Mouse (Mus musculus): ENCODE measurements around the gene Atp13a2. TPM values are rescaled to one million over a fixed set of nuclear protein-coding genes. Genes with fewer than 3 reads are reported as not detected.
A peak's percentile ranks its signal among the peaks of the same experiment; 100 is the strongest.

Gene Atp13a2
- polyA plus RNA-seq, 1 experiment from 2014 or later: 75.5 TPM

- H3K27ac ChIP-seq: no peak overlapping the region
- H3K36me3 ChIP-seq (replicated peaks): peaks cover 62% of the 10 kb centered on the region
- no peak for ATAC-seq (ENCODE audit: low FRiP score)
- no peak overlapping the region for H3K4me2 ChIP-seq
- H3K4me3 ChIP-seq (replicated peaks): no peak overlapping the region
- H3K9me3 ChIP-seq: no peaks in the 10 kb centered on the region
- no peaks in the 10 kb centered on the region for H3K27me3 ChIP-seq
- H3K9ac ChIP-seq: no peak overlapping the region
- WGBS: 88% methylated on average over 9 of the region's 9 CpGs
- peaks cover 35% of the 10 kb centered on the region for H3K4me1 ChIP-seq
Measured at GRCm38 (mm10) chr4:141024052-141024451, 37.4 kb downstream of the Atp13a2 start.

DNA sequence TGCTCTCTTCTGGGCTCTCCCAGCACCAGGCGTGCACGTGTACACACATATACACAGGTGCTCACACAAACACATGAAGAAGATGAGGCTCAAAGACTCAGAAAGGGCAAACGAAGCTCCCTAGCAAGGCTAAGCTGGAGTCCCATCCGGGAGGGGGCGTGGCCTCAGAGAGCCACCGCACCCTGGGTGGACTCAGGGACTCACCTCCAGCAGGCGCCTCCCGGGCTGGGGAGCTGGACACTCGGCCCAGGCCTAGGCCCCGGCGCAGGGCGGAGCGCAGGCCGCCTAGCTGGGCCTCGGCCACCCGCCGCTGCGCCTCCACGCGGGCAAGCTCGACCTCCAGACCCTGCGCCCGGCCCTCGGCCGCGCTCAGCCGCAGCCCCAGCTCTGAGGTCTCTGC lies 38.3 kb downstream of the Atp13a2 start:
- WGBS: 80% methylated on average over 26 of the region's 27 CpGs
- no peak for ATAC-seq (ENCODE audit: low FRiP score)
- no peak overlapping the region for H3K4me2 ChIP-seq
- peaks cover 25% of the 10 kb centered on the region for H3K4me1 ChIP-seq
- H3K9me3 ChIP-seq: no peaks in the 10 kb centered on the region
- no peaks in the 10 kb centered on the region for H3K27me3 ChIP-seq
- H3K9ac ChIP-seq: no peak overlapping the region
- H3K27ac ChIP-seq: no peak overlapping the region
- H3K36me3 ChIP-seq (replicated peaks): peaks cover 64% of the 10 kb centered on the region
- H3K4me3 ChIP-seq (replicated peaks): no peak overlapping the region

GRCm38 (mm10) chr4:141030541-141031206 lies 44.0 kb downstream of the Atp13a2 start:
- H3K27ac ChIP-seq: no peak overlapping the region
- peaks cover 4% of the 10 kb centered on the region; the same call in 1 of the 2 replicates for H3K4me1 ChIP-seq
- H3K4me3 ChIP-seq (replicated peaks): no peak overlapping the region
- H3K36me3 ChIP-seq (replicated peaks): peaks cover 87% of the 10 kb centered on the region
- 94% methylated on average over 18 of the region's 18 CpGs for WGBS
- H3K9ac ChIP-seq: no peak overlapping the region
- H3K27me3 ChIP-seq: no peaks in the 10 kb centered on the region
- no peaks in the 10 kb centered on the region for H3K9me3 ChIP-seq
- H3K4me2 ChIP-seq: no peak overlapping the region
- no peak for ATAC-seq (ENCODE audit: low FRiP score)

DNA sequence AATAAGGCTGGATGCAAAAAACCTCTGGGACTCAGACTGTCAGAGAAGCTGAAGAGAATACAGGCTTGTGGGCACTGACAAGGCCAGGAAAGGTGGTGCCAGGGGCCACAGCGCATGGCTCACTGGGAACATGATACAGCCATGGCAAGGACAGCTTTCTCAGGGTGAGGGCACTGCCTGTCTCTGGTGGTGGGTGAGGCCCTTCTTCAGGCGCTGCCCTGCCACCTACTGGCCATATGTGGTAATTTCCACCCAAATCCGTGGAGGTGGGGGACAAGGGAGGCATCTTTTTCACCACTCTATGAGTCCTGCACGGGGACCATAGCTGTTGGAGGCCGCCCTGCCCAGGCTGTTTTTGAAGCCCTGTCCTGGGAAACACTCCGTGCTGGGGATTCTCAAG lies 45.1 kb downstream of the Atp13a2 start:
- no peak overlapping the region for H3K27ac ChIP-seq
- no peak overlapping the region for H3K4me2 ChIP-seq
- no peaks in the 10 kb centered on the region for H3K27me3 ChIP-seq
- H3K4me3 ChIP-seq (replicated peaks): no peak overlapping the region
- H3K9ac ChIP-seq: no peak overlapping the region
- H3K36me3 ChIP-seq (replicated peaks): peaks cover 87% of the 10 kb centered on the region
- 15% methylated on average over 6 of the region's 6 CpGs for WGBS
- H3K9me3 ChIP-seq: no peaks in the 10 kb centered on the region
- H3K4me1 ChIP-seq: peaks cover 4% of the 10 kb centered on the region; the same call in 1 of the 2 replicates
- peak; percentile 68; the same call in 1 of the 2 replicates for ATAC-seq (ENCODE audit: low FRiP score)

DNA sequence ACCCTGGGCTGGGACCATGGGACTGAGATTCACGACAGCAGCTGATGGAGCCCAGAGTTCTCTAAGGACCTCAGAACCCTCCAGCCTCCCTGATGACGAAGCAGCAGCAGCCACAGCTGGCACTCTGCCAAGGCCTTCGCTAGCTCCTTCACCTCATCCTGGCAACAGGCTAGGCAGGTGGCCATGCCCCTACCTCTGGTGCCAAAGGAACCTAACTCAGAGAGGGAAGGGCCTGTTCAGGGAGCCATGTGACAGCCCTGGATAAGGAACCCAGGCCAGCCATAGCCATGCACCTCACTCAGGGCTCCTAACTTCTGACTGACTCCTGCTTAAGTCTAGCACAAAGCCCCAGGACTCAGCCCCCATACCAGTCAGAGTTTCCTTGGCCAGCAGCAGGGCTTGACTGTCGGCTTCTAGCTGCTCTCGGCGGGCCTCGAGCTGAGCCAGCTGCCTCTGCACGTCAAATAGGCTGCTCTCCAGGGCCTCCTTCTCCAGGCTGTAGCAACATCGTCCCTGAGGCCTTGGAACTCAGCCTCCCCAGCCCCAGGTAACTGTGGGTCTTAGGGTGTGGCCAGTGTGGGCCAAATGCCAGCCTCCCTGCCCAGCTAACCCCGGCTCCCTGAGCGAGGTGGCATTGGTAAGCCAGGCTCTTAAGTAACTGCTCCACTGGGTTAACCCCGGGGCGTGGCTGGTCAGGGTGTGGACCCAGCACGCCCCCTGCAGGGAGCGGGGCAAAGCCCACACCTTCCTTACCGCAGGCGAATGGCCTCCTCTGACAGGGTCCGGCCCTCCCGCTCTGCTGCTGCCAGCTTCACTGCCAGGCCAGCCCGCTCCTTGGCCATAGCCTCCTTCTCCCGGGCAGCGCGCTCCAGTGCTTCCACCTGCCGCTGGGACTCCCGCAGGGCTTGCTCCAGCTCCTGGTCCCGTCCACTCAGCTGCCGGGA lies 47.2 kb downstream of the Atp13a2 start:
- WGBS: 80% methylated on average over 27 of the region's 27 CpGs
- Histone ChIP-seq H3K9ac (no peak overlapping the region), H3K27ac (0 out of 2 replicates have a peak overlapping the region, but pooled peaks have one; percentile 19), H3K4me2 (no peak overlapping the region), H3K36me3 (replicated peaks) (peaks cover 87% of the 10 kb centered on the region), H3K9me3 (no peaks in the 10 kb centered on the region), H3K4me1 (peaks cover 4% of the 10 kb centered on the region; the same call in 1 of the 2 replicates), H3K27me3 (no peaks in the 10 kb centered on the region), H3K4me3 (replicated peaks) (no peak overlapping the region)
- ATAC-seq (ENCODE audit: low FRiP score): no peak

DNA sequence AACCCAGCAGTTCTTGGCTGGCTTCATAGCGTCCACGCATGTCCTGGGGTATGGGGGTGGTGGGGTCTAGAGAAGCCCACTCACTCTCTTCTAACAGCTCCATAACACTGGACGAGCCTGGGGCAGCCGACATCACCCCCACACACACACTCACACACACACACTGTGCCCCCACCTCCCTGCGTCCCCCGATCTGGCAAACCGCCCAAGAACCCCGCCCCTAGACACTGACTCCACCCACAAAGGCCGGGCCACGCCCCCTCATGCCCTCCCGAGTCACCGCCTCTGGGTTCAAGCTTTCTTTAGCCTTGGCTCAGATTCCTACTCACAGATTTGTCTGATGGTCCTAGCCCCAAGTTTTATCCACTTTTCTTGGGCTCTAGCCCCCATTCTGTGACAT lies 54.4 kb downstream of the Atp13a2 start:
- Histone ChIP-seq H3K27me3 (no peaks in the 10 kb centered on the region), H3K36me3 (replicated peaks) (peaks cover 82% of the 10 kb centered on the region), H3K9me3 (no peaks in the 10 kb centered on the region), H3K4me1 (peaks cover 9% of the 10 kb centered on the region; the same call in 1 of the 2 replicates), H3K27ac (no peak overlapping the region), H3K9ac (no peak overlapping the region), H3K4me2 (no peak overlapping the region), H3K4me3 (replicated peaks) (no peak overlapping the region)
- ATAC-seq (ENCODE audit: low FRiP score): no peak
- 64% methylated on average over 12 of the region's 12 CpGs for WGBS

DNA sequence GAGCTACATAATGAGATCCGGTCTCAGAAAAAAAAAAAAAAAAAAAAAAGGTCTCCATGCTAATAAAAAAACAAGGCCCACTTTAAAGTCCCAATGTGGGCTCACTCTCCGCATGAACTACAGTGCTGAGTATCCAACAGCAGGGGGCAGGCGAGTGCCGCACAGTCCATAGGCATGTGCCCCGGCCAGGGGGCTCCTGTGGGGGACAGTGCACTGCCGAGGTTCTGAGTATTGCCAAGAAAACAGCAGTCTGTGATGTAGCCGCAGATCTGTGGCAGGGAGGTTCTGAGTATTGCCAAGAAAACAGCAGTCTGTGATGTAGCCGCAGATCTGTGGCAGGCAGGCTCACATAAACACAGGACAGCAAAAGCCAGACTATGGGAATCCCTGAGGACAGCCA lies 58.1 kb downstream of the Atp13a2 start:
- Histone ChIP-seq H3K4me3 (replicated peaks) (no peak overlapping the region), H3K9me3 (no peaks in the 10 kb centered on the region), H3K4me2 (no peak overlapping the region), H3K27ac (no peak overlapping the region), H3K4me1 (peaks cover 29% of the 10 kb centered on the region), H3K9ac (no peak overlapping the region), H3K36me3 (replicated peaks) (peaks cover 61% of the 10 kb centered on the region), H3K27me3 (no peaks in the 10 kb centered on the region)
- 21% methylated on average over 8 of the region's 8 CpGs for WGBS
- ATAC-seq (ENCODE audit: low FRiP score): peak; percentile 52; the same call in 1 of the 2 replicates

DNA sequence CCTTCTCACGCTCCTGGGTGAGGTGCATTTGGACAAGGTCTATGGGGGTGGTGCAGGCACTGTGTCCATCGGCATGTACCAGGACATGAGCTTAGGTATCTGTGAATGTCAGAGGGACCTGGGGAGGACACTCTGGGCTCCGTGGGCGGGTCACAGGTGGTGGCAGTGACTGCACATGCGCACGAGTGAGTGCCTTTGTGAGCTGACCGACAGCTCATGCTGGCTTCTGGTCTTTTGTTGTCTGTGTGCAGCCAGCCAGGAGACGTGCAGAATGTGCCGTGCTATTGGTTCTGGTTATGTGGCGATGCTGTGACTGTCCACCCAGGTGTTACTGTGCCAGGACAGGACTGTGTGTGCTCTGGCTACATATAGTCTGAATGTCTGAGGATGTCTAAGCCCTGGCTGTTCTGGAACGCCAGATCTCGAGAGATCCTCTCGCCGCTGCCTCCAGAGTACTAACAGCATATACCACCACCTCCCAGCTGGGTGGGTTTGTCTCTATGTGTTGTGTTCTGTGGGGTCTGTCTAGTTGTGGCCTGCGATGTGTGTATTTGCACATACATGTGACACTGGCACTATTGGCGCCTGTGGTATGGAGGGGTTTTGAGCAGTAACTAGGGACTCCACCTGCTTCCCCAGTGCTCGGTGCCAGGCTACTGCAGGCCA lies 62.3 kb downstream of the Atp13a2 start:
- Histone ChIP-seq H3K27ac (peak overlapping the region; percentile 98), H3K9ac (peak overlapping the region; percentile 41; the same call in 1 of the 2 replicates), H3K4me1 (peaks cover 64% of the 10 kb centered on the region), H3K4me3 (replicated peaks) (peak overlapping the region; percentile 7), H3K4me2 (peak overlapping the region; percentile 43), H3K9me3 (no peaks in the 10 kb centered on the region), H3K36me3 (replicated peaks) (peaks cover 22% of the 10 kb centered on the region), H3K27me3 (no peaks in the 10 kb centered on the region)
- WGBS: 30% methylated on average over 17 of the region's 17 CpGs
- ATAC-seq (ENCODE audit: low FRiP score): peak; percentile 28

- peaks cover 22% of the 10 kb centered on the region for H3K36me3 ChIP-seq (replicated peaks)
- peak overlapping the region; percentile 98 for H3K27ac ChIP-seq
- 15% methylated on average over 4 of the region's 4 CpGs for WGBS
- H3K4me3 ChIP-seq (replicated peaks): peak overlapping the region; percentile 7; the same call in 1 of the 2 replicates
- H3K4me1 ChIP-seq: peaks cover 69% of the 10 kb centered on the region
- peak overlapping the region; percentile 41; the same call in 1 of the 2 replicates for H3K9ac ChIP-seq
- H3K4me2 ChIP-seq: peak overlapping the region; percentile 43
- peak; percentile 75 for ATAC-seq (ENCODE audit: low FRiP score)
- H3K27me3 ChIP-seq: no peaks in the 10 kb centered on the region
- H3K9me3 ChIP-seq: no peaks in the 10 kb centered on the region
Measured at GRCm38 (mm10) chr4:141049476-141049835, 62.8 kb downstream of the Atp13a2 start.

- no peak for ATAC-seq (ENCODE audit: low FRiP score)
- H3K9ac ChIP-seq: peak overlapping the region; percentile 8; the same call in 1 of the 2 replicates
- peak overlapping the region; percentile 93 for H3K27ac ChIP-seq
- peaks cover 27% of the 10 kb centered on the region for H3K36me3 ChIP-seq (replicated peaks)
- H3K4me2 ChIP-seq: peak overlapping the region; percentile 49
- H3K9me3 ChIP-seq: no peaks in the 10 kb centered on the region
- H3K27me3 ChIP-seq: no peaks in the 10 kb centered on the region
- H3K4me3 ChIP-seq (replicated peaks): no peak overlapping the region
- H3K4me1 ChIP-seq: peaks cover 62% of the 10 kb centered on the region
- WGBS: 78% methylated on average over 12 of the region's 12 CpGs
Measured at GRCm38 (mm10) chr4:141052442-141052841, 65.8 kb downstream of the Atp13a2 start.

GRCm38 (mm10) chr4:141053138-141053537 lies 66.5 kb downstream of the Atp13a2 start:
- H3K27me3 ChIP-seq: no peaks in the 10 kb centered on the region
- ATAC-seq (ENCODE audit: low FRiP score): no peak
- peak overlapping the region; percentile 53; the same call in 1 of the 2 replicates for H3K9ac ChIP-seq
- H3K4me3 ChIP-seq (replicated peaks): peak overlapping the region; percentile 18
- H3K27ac ChIP-seq: peak overlapping the region; percentile 93
- H3K9me3 ChIP-seq: no peaks in the 10 kb centered on the region
- H3K4me2 ChIP-seq: peak overlapping the region; percentile 49
- 23% methylated on average over 8 of the region's 8 CpGs for WGBS
- peaks cover 59% of the 10 kb centered on the region for H3K4me1 ChIP-seq
- peaks cover 29% of the 10 kb centered on the region for H3K36me3 ChIP-seq (replicated peaks)
